Mouse (Mus musculus): Measurements from ENCODE around the gene Gm20518. TPM values are rescaled to one million over a fixed set of nuclear protein-coding genes. Genes with fewer than 3 reads are reported as not detected.

The Gm20518 gene
- polyA plus RNA-seq, 2 experiments = 0.25 TPM; not detected in 1

DNA sequence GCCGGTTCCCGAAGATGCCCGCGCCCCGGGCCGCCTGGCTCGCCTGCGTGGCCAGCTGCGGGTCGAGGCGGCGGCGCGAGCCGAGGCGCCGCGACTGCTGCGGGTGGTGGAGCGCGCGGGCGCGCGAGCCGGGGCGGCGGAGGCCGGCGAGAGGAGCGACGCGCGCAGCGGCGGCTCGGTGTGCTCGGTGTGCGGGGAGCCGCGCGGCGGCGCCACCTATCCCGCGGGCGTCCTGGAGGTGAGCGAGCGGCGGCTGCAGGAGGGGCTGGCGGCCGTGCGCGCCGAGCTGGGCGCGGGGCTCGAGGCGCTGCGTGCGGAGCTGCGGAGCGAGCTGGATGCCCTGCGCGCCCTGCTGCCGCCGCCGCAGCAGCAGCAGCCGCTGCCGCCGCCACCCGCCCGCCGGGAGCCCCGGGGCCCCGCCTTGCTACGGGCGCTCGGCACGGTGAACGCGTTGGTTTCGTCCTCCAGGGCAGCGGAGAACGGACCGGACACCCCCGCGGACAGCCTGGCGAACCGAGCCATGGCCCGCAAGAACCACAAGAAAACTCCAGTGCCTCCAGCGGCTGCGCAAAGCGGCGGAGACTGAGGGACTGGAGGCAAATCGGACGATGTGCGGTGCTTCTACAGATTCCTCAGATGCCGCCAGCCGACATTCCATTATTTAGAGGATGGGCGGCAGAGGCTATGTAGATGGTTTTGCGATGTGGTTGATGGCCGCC lies 57.6 kb downstream of the Gm20518 start:
- WGBS (ENCODE audit: insufficient replicate concordance) = under 1% methylated on average over 82 of the region's 103 CpGs
- TF ChIP-seq EP300 (IDR thresholded peaks at IDR 0.05; ENCODE audit: low read depth) (no peak), CTCF (IDR thresholded peaks at IDR 0.05; ENCODE audit: low read depth) (no peak)
- no peak for ATAC-seq (ENCODE audit: insufficient read depth)
- H3K9me3 ChIP-seq (ENCODE audit: control insufficient read depth, low read length) = no peaks in the 10 kb centered on the region
- H3K9ac ChIP-seq (replicated peaks) = no peak overlapping the region
- no peaks in the 10 kb centered on the region for H3K36me3 ChIP-seq (replicated peaks; ENCODE audit: control insufficient read depth, insufficient read depth, low read depth)
- H3K27ac ChIP-seq = no peak overlapping the region
- H3K4me3 ChIP-seq (ENCODE audit: insufficient read depth in 1 of 2, low read depth in 2 of 2, low read length in 2 of 2) = peak overlapping the region; percentile 3 to 36; a peak in 3 of 4 replicates
- peaks cover 62% of the 10 kb centered on the region for H3K27me3 ChIP-seq (ENCODE audit: control insufficient read depth, insufficient read depth, low read length)
- H3K4me1 ChIP-seq (replicated peaks; ENCODE audit: control insufficient read depth in 2 of 2, insufficient read depth in 2 of 2, low read length in 1 of 2) = no peaks in the 10 kb centered on the region
- peak overlapping the region; percentile 37 for H3K4me2 ChIP-seq (ENCODE audit: low read depth)
- no peak for DNase-seq (ENCODE audit: low read depth in 3 of 3, low spot score in 3 of 3)

DNA sequence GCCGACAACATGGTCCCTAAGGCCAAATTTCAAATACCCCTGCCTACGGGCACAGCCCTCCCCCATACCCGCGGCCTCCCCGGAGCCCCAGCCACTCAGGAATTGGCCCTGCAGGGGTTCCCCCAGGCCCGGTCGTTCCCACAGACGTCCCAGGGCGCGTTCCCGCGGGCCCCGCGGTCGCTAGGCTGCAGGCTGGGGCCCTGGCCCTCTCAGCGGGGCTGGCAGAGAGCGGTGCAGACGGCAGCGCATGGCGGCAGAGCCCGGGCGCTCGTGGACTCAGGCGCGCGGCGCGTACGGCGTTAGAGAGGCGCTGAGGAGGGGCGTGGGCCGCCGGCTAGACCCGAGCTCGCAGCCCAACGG lies 58.2 kb downstream of the Gm20518 start:
- DNase-seq (ENCODE audit: low read depth in 3 of 3, low spot score in 3 of 3) = no peak
- Histone ChIP-seq H3K27me3 (ENCODE audit: control insufficient read depth, insufficient read depth, low read length) (peaks cover 62% of the 10 kb centered on the region), H3K9me3 (ENCODE audit: control insufficient read depth, low read length) (no peaks in the 10 kb centered on the region), H3K27ac (no peak overlapping the region), H3K36me3 (replicated peaks; ENCODE audit: control insufficient read depth, insufficient read depth, low read depth) (no peaks in the 10 kb centered on the region), H3K4me2 (ENCODE audit: low read depth) (peak overlapping the region; percentile 37), H3K4me3 (ENCODE audit: insufficient read depth in 1 of 2, low read depth in 2 of 2, low read length in 2 of 2) (peak overlapping the region; percentile 3 to 36; a peak in 3 of 4 replicates), H3K4me1 (replicated peaks; ENCODE audit: control insufficient read depth in 2 of 2, insufficient read depth in 2 of 2, low read length in 1 of 2) (no peaks in the 10 kb centered on the region), H3K9ac (replicated peaks) (no peak overlapping the region)
- TF ChIP-seq CTCF (IDR thresholded peaks at IDR 0.05; ENCODE audit: low read depth) (no peak), EP300 (IDR thresholded peaks at IDR 0.05; ENCODE audit: low read depth) (no peak)
- no peak for ATAC-seq (ENCODE audit: insufficient read depth)
- WGBS (ENCODE audit: insufficient replicate concordance) = 1% methylated on average over 37 of the region's 37 CpGs

DNA sequence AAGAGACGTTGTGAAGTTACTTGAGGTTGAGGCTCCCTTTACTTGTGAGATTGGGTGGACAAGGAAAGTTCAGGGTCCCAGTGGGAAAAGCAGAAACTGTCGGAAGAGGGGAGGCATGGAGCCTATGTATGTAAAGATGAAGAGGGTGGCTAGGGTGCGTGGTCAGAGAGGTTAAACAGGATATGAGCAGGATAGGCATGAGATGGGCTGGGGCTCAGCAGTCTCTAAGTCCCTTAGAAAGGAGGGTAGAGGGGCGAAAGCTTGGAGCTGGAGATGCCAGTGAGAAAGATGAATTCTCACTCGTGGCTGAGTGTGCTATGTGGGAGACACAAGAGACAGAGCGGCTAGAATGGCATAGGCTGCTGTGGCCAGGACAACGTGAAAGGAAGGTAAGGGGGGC lies 58.6 kb downstream of the Gm20518 start, which contains the start of gene B830017H08Rik:
Gene B830017H08Rik, plus strand, starts transcription at position 301 of the 400 bp plus-strand sequence.
- Histone ChIP-seq H3K9me3 (ENCODE audit: control insufficient read depth, low read length) (no peaks in the 10 kb centered on the region), H3K9ac (replicated peaks) (no peak within 1 kb of the TSS), H3K4me1 (replicated peaks; ENCODE audit: control insufficient read depth in 2 of 2, insufficient read depth in 2 of 2, low read length in 1 of 2) (no peaks in the 10 kb centered on the region), H3K27ac (no peak within 1 kb of the TSS), H3K4me2 (ENCODE audit: low read depth) (peak within 1 kb of the TSS; percentile 37), H3K4me3 (ENCODE audit: insufficient read depth in 1 of 2, low read depth in 2 of 2, low read length in 2 of 2) (peak within 1 kb of the TSS; percentile 3 to 36; a peak in 3 of 4 replicates), H3K27me3 (ENCODE audit: control insufficient read depth, insufficient read depth, low read length) (peaks cover 62% of the 10 kb centered on the region), H3K36me3 (replicated peaks; ENCODE audit: control insufficient read depth, insufficient read depth, low read depth) (no peaks in the 10 kb centered on the region)
- DNase-seq (ENCODE audit: low read depth in 3 of 3, low spot score in 3 of 3) (no peak), ATAC-seq (ENCODE audit: insufficient read depth) (no peak)
- WGBS (ENCODE audit: insufficient replicate concordance) = 23% methylated on average over 7 of the region's 7 CpGs
- TF ChIP-seq CTCF (IDR thresholded peaks at IDR 0.05; ENCODE audit: low read depth) = no peak
- TF ChIP-seq EP300 (IDR thresholded peaks at IDR 0.05; ENCODE audit: low read depth) = no peak

DNA sequence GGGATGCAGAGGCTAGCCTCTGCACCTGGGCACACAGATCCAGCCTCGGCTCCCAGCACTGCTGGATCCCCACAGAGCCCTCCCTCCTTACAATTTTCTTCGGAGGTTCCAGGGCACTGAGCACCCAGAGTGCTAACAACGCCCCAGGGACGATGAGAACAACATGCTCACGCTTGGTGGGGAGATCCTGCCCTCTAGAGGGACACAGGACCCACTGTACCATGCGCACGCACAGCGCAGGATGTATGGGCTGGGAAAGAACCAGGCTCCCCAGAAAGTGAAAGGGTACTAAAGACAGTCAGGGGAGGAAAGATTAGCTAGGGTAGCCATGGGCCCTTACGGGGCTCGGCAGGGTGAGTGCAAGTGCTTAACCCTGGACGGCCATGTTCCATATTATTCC lies 59.7 kb downstream of the Gm20518 start:
- Histone ChIP-seq H3K9ac (replicated peaks) (no peak overlapping the region), H3K4me2 (ENCODE audit: low read depth) (no peak overlapping the region), H3K4me1 (replicated peaks; ENCODE audit: control insufficient read depth in 2 of 2, insufficient read depth in 2 of 2, low read length in 1 of 2) (no peaks in the 10 kb centered on the region), H3K27ac (no peak overlapping the region), H3K27me3 (ENCODE audit: control insufficient read depth, insufficient read depth, low read length) (peaks cover 62% of the 10 kb centered on the region), H3K9me3 (ENCODE audit: control insufficient read depth, low read length) (no peaks in the 10 kb centered on the region), H3K36me3 (replicated peaks; ENCODE audit: control insufficient read depth, insufficient read depth, low read depth) (no peaks in the 10 kb centered on the region), H3K4me3 (ENCODE audit: insufficient read depth in 1 of 2, low read depth in 2 of 2, low read length in 2 of 2) (no peak overlapping the region)
- no peak for ATAC-seq (ENCODE audit: insufficient read depth)
- TF ChIP-seq CTCF (IDR thresholded peaks at IDR 0.05; ENCODE audit: low read depth) = peak; percentile 48
- TF ChIP-seq EP300 (IDR thresholded peaks at IDR 0.05; ENCODE audit: low read depth) = no peak
- no peak for DNase-seq (ENCODE audit: low read depth in 3 of 3, low spot score in 3 of 3)
- 13% methylated on average over 11 of the region's 11 CpGs for WGBS (ENCODE audit: insufficient replicate concordance)

GRCm38 (mm10) chr16:17830385-17831178 lies 60.9 kb downstream of the Gm20518 start:
- Histone ChIP-seq H3K4me1 (replicated peaks; ENCODE audit: control insufficient read depth in 2 of 2, insufficient read depth in 2 of 2, low read length in 1 of 2) (no peaks in the 10 kb centered on the region), H3K27me3 (ENCODE audit: control insufficient read depth, insufficient read depth, low read length) (peaks cover 53% of the 10 kb centered on the region), H3K4me2 (ENCODE audit: low read depth) (no peak overlapping the region), H3K9ac (replicated peaks) (no peak overlapping the region), H3K9me3 (ENCODE audit: control insufficient read depth, low read length) (no peaks in the 10 kb centered on the region), H3K4me3 (ENCODE audit: insufficient read depth in 1 of 2, low read depth in 2 of 2, low read length in 2 of 2) (no peak overlapping the region), H3K27ac (no peak overlapping the region), H3K36me3 (replicated peaks; ENCODE audit: control insufficient read depth, insufficient read depth, low read depth) (no peaks in the 10 kb centered on the region)
- no peak for DNase-seq (ENCODE audit: low read depth in 3 of 3, low spot score in 3 of 3)
- TF ChIP-seq EP300 (IDR thresholded peaks at IDR 0.05; ENCODE audit: low read depth) (no peak), CTCF (IDR thresholded peaks at IDR 0.05; ENCODE audit: low read depth) (no peak)
- 65% methylated on average over 10 of the region's 10 CpGs for WGBS (ENCODE audit: insufficient replicate concordance)
- no peak for ATAC-seq (ENCODE audit: insufficient read depth)

Measured in liver, embryonic 14.5 days (tissue).